Mouse (Mus musculus): ENCODE results near the gene Hoxc8.
A peak's percentile ranks its signal among the peaks of the same experiment; 100 is the strongest.

Gene Hoxc8

DNA sequence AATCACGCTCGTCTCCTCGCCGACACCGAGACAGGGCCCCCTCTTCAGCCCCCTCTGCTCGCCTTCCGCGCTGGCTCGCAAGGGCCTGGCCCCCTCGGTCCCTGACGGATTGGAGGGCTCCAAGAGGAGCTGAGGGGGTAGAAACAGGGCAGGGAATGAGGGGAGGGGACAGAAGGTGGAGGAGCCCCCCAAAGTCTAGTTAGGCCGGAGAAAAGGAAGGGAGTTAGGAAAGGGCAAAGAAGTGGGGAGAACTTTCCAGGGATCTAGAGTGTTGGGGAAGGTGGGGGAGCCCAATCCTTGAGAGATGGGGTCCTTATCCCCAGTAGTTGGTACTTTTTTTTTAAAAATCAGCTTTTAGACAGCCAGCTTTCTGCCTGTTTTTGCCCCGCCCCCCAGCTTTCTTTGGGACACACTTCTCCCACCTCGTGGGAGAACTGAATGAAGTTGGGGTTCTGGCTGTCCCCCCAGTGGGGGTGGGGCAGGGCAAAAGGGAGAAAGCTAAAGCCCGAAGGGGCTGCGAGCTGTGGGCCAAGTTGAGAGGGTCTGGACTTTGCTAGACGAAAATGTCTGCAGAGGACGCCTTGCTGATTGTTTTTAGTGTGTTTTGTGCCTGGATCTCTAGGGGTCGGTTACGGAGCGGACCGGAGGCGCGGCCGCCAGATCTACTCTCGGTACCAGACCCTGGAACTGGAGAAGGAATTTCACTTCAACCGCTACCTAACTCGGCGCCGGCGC is 19.9 kb downstream of the Hoxc8 start:
- no peak for DNase-seq (ENCODE audit: low read depth)

DNA sequence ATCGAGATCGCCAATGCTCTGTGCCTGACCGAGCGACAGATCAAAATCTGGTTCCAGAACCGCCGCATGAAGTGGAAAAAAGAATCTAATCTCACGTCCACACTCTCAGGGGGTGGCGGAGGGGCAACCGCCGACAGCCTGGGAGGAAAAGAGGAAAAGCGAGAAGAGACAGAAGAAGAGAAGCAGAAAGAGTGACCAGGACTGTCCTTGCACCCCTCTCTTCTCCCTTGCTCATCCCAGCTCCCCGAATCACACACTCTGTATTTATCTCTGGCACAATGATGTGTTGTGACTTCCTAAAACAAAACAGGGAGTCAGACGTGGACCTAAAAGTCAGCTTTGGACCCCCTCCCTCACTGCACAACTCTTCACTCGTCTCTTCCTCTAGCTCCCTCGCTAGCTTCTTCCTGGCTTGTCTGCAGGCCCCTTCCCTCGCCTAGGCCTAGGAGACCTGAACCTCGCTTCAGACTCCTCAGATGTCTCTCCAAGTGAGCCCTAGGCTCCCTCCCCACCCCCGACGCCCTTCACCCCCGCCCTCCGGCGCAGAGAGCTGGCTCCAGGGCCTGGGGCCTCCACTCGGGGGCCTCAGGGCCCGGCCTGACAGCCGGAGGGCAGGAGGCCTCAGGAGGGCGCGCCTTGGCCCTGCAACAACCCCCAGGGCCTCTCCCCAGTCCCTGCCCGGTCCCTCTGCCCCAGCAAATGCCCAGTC is 20.6 kb downstream of the Hoxc8 start:
- DNase-seq (ENCODE audit: low read depth), result no peak

DNA sequence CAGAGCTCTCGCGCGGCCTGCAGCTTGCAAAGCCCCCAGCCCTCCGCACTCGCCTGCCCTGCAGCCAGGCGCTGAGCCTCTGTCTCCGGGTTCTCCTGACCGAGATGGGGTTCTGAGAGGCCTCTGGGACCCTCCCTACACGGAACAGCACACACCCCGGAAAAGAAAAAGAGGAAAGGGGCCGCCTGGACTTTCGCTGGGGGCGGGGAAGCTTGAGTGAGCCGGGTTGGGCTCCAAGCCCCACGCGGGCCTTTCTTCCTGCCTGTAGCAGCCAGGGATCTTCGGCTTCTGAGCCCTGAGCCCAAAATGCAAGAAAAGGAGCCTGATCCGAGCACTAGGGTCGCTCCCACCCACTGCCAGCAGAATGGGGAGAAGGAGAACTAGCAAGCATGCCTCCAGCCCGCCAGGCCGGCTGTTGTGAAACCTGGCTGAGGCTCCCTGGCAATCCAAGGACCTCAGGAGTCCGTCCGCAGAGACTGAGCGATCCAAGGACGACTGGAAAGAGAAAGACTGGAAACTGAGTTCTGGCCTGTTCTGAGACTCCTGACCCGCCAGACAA is 21.6 kb downstream of the Hoxc8 start:
- no peak for DNase-seq (ENCODE audit: low read depth)

DNA sequence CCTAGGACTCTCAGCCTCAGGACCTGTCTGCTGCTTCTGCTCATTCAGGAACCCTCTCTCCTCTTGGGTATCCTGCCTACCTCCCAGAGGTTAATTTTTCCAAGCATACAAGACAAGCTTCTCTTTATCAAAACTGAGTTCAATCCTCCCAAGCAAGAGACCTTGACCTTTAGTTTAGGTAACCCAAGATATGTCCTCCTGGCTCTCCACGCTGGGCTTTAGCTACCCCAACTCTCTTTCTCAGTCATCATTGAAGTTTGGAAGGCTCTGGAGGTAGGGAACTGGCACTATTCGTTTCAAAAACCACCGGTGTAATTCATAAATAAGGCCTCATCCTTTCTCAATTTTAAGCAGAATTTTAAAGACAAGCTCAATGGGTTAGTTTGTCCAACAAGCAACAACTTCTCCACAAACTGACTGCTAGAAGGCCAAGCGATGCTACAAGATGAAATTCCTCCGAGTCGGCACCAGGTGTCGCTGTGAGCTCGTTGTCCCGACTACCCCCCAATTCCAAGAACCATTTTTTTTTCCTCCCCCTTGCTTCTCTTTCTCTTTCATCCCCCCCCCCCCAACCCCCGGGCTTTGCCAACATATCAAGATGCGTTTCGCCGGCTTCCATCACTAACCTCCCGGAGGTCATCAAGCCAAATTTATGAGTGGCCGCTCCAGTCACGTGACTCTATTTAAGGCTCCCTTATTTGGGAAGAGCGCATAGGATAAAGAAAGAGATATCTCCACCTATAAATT is 23.0 kb downstream of the Hoxc8 start:
- peak; percentile 42 for DNase-seq (ENCODE audit: low read depth)

DNA sequence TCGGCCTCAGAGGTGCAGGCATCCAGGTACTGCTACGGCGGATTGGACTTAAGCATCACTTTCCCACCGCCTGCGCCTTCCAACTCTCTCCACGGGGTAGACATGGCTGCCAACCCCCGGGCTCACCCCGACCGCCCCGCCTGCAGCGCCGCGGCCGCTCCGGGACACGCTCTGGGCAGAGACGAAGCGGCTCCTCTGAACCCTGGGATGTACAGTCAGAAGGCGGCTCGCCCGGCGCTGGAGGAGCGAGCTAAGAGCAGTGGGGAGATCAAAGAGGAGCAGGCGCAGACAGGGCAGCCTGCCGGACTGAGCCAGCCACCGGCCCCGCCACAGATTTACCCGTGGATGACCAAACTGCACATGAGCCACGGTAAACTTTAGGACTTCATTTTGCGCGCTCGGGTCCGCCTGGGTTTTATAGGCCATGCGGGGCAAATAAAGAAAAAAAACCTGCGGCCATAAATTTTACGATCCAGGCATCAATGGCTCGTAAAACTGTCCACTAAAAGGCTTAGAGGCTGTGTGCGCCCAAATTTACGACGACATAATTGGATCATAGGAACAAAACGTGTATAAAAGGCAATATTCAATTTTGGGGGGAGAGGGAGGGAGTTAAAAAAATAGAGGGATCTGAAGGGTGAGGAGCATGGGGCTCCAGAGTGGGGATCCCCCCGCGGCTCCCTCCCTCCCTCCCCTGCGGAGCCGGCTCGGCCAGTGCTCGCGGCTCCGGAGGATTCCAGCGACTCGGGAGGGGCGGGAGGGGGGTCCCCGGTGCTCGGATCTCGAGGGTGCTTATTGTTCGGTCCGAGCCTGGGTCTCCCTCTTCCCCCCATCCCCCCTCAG is 24.0 kb downstream of the Hoxc8 start:
- no peak for DNase-seq (ENCODE audit: low read depth)

DNA sequence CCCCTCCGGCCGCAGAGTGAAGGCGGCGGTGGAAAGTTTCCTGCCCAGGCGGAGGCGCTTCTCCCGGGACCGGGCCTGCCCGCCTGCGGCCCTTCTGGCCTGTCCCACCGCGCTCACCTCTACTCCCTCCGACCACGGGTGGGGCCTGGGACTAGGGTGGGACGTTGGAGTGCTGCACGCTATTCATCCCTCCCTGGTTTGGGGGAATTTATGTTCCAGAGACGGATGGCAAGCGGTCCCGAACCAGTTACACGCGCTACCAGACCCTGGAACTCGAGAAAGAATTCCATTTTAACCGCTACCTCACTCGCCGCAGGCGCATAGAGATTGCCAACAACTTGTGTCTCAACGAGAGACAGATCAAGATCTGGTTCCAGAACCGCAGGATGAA is 24.6 kb downstream of the Hoxc8 start:
- no peak for DNase-seq (ENCODE audit: low read depth)

DNA sequence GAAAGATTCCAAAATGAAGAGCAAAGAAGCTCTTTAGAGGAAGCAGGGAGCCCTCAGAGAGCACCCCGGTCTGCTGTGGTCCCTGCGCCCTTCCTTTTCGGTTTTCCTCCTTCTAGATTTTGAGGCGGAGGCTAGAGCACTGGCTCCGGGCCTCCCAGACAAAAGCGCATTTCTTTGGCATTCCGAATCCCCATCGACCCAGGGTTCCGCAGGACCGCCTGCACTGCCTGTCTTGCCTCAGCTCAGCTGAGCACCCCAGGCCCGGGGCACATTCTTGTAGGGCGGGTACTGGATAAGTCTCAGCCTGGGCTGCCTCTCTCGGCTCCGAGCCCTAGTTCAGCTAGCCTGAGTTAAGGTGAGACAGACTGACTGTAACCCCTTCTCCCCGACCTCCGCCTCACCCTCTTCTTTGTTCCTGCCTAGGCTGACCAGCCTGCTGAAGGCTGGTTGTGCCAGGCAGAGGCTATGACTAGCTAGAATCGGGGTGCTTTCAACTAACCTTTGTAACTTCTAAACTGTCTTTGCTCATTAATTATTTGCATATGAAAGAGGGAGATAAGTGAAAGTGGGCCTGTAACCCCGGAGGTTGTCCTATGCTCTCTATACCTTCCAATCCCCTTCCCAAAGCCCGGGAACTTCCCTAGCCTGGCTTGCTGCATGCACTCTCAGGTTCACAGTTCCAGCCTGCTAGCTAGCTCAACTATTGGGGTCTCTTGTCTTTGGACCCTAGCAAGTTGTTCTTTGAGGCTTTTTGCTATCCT is 25.2 kb downstream of the Hoxc8 start:
- no peak for DNase-seq (ENCODE audit: low read depth)

DNA sequence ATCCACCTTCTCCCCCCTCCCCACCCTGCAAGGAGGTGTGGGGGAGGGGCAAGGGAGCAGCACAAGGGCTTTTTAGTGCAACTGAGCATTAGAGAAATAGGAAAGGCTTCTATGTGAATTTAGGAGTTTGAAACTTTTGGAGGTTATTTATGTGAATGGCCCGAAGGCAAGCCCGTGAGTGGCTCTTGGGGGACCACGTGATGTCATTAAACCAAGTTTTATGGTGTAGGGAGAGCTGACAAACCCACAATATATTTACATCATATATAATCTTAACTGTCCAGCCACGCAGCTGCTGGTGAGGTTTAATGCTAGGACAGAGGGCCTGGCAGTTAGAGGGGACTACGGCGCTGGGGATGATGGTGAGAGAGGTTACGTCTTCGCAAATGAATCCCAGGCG is 28.2 kb downstream of the Hoxc8 start, which contains the start of gene Hoxc4:
Gene Hoxc4 (plus strand): TSS at position 299 of the 400 bp plus-strand sequence.
- DNase-seq (ENCODE audit: low read depth), result no peak

DNA sequence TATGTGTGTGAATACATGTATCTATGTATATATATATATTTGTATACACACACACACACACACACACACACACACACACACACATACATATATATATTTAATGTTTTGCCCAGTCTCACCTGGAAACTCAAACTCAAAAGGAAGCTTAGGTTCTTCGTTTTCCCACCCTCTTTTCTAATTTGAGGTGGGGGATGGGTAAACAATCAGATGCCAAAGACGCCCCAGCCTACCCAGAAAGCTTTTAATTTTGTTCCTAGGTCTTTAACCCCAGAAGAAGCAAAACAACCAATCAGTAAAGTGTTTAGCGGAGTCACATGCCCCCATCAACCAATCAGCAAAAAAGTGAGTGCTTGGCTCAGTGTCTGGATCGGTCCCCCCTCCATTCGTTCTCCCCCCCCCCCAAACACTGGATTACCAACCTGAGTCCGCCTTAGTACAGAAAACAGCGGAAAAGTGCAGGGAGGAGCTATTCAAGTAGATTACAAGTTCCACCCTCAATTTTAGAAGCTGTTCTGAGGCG is 30.6 kb downstream of the Hoxc8 start:
- no peak for DNase-seq (ENCODE audit: low read depth)

DNA sequence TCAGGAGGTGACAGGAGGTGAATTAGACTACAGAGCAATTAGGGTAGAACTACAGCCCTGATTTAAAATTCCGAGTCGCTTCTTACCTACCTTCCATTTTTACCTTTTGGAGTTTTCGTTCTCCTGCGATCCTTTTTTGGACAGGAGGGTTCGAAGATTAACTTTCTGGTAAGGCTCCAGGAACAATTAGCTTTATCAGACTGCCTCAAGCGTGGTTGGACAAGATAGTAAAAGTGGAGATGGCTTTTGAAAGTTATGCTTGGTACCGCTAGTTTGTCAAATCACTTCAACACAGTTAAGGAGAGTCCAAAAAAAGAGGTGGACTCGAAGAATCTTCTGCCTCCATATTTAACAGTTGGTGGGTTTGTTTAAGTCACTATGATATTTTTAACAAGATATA is 31.1 kb downstream of the Hoxc8 start:
- DNase-seq (ENCODE audit: low read depth), result no peak

DNA sequence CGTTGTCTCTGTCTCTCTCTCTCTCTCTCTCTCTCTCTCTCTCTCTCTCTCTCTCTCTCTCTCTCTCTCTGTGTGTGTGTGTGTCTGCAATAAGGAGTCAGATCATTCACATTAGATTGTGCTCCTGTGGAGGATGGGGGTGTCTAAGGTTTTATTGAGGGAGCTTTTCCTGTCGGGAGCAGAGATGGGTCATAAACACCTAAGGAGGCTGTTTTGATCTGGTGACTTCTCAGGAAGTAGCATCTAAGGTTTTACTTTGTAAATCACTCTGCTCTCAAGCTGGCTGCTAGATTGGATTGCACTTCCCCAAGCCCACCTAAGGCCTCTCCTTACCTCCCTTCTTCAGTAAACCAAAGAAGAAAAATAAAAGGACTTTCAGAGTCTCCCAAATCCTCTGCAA is 33.7 kb downstream of the Hoxc8 start:
- DNase-seq (ENCODE audit: low read depth), result no peak

DNA sequence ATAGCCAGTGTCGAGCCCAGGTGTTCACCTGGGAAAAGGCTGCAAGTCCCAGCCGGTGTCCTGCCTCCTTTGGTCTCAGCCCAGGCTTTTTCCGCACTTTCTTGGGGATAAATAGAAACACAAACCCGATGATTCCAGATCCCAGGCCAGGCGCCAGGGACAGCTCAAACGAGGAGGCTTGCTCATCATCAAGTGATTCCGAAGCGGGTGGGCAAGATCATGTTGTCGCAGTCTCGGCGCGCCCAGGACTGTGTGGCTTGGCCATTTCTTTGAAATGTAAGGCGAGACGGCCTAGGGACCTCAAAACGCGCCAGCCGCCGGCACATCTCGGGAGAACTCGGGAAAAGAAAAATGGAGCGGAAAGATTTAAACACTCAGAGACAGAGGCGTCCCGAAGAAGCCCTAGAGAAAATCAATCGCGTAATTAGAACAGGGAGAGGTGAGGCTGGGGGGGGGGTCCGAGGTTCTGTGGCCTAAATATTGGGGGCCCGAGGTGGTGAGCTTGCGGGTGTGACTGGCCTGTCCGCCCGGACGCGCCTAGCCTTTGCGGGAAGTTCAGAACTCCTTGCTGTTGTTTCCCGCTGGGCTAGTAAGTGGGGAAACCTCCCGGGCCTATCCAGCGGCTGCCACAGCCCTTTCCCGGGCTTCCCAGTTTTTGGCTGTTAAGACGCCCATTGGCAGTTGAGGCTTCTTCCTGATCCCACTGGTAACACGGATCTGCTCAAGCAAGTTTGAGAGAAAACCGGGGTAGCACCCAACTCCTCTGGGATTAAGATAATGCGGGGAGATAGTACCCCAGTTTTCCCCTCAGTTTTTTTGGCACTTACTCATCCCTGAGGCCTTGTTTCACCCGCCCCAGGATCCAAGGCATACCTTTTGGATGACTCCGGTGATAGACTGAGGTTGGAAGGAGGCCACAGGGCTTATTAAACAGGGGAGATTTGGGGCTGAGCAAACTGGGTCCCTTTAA is 37.1 kb downstream of the Hoxc8 start:
- no peak for DNase-seq (ENCODE audit: low read depth)

DNA sequence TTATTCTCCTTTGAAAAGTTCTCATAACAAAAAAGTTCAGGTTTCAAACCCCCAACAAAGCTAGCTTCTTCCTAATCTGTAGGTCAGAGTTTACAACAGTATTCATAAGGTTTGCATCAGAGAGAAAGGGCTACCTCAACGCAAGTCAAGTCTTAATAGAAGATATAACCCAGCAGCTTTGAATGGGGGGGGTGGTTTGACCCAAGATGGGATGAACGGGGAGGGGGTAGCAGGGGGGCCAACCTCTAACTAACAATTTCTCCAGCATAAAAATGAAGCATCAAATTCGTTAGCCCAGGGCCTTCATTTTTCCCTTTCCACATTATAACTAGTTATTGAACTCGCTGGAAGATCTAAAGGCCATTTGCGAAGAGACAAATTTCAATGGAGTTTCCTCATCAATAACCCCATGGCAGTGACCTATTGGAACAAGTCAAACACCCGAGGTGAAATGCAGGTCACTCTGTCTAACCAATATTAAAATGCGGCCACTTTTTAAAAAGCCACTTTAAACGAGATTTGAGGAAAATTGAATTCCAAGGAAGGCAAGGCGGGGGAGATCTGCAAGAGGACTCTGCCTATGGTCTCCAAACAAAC is 38.6 kb downstream of the Hoxc8 start:
- no peak for DNase-seq (ENCODE audit: low read depth)

DNA sequence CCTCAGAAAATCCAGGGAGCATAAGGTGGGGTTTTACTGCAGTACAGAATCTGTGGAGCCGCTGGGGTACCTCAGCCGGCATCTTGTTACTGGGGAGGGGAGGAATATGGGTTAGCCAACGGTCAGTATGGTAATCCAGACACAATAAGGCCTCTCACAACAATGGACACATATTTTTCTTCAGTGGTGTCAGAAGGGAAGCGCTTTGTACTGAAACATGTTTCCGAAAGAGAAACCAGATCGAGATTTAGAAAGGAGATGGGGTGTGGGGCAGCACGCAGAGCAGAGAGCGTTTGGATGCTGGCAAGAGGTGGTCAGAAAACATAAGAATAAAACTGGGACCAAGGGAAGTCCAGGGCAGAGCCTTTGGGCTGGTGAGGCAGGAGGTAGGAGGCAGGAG is 39.7 kb downstream of the Hoxc8 start:
- no peak for DNase-seq (ENCODE audit: low read depth)

DNA sequence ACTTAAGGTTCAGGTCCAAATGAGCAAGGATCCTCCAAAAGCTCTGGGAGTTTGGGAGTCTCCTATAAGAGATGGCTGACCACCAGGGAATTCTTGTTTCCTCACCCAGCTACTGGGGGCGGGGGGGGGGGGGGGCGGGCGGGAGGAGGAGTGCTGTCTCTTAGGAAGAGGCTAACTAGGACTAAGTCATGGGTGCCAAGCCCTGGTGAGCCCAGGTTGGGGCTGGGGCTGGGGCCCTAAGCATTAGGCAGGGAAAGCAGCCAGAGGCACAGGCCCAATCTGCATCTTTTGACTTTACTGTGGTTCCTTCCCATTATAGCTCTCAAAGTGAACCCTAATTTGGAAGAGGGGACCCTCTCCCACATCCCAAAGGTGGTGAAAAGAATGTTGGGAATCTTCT is 41.8 kb downstream of the Hoxc8 start:
- DNase-seq (ENCODE audit: low read depth), result no peak

DNA sequence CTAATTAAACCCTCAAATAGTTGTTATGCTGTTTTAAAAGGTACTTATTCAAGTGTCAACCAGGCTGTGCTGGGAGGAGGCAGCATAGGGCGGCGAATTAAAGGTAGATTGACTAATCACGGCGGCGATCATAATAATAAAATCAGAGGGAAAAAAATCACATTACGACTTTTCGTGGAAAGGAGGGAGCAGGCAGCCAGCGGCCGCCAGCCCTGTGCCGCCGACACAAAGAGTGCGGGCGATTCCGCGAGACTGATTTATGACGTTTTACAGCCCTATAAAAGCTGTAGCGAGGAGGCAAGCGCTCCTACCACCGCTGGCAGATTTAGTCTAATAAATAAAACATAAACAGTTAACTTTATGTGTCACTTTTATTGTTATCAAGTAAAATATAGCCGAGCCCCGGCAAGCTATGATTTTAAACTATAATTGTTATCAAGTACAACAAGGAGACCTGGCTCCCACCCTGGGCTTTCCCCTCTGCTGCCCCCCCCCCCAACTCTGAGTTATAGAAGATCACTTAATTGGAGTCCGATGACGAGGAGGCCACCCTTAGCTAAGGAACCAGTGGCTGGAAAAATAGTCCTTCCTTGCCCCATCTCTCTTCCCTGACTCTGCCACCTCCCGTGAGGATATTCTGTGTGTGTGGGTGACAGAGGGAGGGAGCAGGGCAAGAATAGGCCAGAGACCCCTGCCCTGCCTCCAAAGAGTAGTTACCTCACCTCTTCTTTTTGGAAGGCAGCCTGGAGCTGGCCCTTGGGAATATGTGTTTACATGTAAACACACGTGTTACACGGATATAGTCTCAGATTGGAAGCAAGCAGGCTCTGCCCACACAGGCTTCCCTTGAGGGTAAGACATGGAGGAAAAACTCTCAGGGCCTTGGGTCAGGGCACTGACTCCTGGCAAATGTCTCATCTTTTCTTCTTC is 42.5 kb downstream of the Hoxc8 start:
- no peak for DNase-seq (ENCODE audit: low read depth)

DNA sequence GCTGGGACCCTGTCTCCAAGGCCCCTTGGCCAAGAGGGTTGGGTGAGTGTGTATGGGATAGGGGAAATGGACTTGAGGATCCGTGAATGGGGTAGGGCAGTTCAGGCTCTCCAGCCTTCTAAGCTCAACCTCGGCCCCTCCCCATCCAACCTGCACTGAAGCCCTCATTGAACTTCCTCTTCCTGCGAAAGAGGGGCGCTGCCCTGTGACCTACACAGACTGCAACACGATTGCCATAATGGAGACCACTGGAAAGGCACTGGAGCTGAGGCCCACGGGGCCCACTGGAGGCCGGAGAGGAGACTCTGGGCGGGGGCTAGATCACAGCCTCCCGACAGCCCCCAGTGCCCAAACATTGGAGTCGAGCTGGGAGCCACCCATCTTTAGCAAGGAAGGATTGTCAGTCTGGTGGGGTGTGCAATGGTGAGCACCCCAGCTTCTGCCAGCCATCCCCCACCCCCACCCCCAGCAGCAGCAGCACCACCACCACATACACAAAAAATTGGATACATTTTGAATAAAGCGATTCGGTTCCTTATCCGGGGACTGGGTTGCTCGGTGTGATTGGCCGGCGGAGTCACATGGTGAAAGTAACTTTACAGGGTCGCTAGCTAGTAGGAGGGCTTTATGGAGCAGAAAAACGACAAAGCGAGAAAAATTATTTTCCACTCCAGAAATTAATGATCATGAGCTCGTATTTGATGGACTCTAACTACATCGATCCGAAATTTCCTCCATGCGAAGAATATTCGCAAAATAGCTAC is 43.8 kb downstream of the Hoxc8 start:
- DNase-seq (ENCODE audit: low read depth), result no peak

Measured in naive thymus-derived CD4-positive, alpha-beta T cell, adult 2 months (primary cell).